Mouse (Mus musculus) adrenal gland, adult 2 months (tissue): ENCODE results near the gene Nlrc5. TPM values are rescaled to one million over a fixed set of nuclear protein-coding genes. Genes with fewer than 3 reads are reported as not detected.

Experiments used
- DNase-seq: peaks from one replicate; pipeline ENCODE4 v3.0.0; 2021
- polyA plus RNA-seq: library from polyadenylated mRNA; depleted of rRNA; stranded (reverse); fragments of >200 nt; gene quantifications from 2 replicates; pipeline ENCODE4 v1.2.3, GENCODE M21; 2012
- total RNA-seq, 2 experiments: library from RNA; stranded (reverse); gene quantifications; 2 replicates each; pipeline ENCODE4 v1.2.3; 2021

The Nlrc5 gene
- total and polyA plus RNA-seq, 3 experiments = 5.2 to 7.9 (median 7.5) TPM

DNA sequence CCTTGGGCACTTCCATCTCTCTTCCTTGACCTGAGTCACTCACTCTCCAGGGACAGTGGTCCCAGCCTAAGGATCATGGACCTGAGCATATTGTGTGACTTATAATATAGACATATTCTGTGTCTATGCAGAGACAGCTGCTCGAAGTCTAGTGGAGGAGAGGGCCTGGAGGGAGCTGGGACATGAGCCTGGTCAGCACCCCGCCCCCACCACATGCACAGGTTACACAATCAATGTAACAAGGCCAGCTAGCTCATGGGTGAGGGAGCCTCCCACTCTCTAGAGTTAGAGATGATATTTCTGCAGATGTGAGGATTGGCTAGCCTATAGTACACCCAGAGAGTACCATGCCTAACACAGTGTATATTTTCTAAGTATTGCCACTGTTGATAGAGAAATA lies 36.6 kb downstream of the Nlrc5 start:
- DNase-seq = peak; percentile 65

DNA sequence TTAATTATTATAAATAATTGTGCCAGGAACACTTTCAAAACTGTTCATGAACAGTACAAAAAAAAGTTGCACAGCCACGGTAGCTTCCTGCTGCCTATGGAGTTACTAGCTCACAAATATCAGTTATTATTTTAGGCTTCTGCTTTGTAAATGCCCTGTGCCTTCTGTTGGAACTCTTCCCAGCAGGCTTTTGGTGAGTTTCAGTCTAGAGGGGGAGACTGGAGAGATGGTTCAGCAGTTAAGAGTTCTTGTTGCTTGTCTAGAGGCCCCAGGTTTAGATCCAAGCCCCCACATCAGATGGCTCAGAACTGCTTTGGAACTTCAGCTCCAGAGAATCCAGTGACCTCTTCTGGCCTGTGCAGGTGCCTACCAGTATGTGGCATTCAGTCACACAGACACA lies 37.1 kb downstream of the Nlrc5 start:
- peak; percentile 11 for DNase-seq

DNA sequence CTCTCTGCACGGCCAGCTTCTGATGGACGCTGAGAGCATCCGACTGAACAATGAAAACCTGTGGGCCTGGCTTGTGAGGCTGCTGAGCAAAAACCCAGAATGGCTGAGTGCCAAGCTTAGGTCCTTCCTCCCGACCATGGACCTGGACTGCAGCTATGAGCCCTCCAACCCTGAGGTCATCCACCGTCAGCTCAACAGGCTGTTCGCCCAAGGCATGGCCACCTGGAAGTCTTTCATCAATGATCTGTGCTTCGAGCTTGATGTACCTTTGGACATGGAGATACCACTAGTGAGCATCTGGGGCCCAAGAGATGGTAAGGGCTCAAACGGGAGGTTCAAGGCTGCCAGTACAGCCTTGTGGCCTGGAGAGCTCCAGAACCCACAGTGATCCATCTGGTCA lies 38.6 kb downstream of the Nlrc5 start:
- no peak for DNase-seq

DNA sequence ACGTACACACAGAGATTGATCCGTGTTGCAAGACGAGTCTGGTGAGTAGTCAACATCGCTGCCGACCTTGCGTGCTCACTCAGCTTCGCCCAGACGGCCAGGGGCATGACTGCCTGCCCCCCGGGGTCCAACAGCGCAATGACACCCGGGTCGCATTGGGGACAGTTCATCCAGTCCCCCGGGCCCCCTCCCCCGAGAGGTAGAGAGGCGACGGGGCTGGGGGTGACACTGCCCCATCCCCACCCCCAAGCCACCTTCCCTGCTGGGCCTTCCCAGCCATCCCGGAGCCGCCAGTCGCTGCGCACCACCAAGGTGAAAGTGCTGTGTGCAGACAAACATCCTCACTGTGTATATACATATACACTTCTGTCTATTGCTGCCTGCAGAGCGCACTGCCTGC lies 39.3 kb downstream of the Nlrc5 start:
- DNase-seq = no peak

DNA sequence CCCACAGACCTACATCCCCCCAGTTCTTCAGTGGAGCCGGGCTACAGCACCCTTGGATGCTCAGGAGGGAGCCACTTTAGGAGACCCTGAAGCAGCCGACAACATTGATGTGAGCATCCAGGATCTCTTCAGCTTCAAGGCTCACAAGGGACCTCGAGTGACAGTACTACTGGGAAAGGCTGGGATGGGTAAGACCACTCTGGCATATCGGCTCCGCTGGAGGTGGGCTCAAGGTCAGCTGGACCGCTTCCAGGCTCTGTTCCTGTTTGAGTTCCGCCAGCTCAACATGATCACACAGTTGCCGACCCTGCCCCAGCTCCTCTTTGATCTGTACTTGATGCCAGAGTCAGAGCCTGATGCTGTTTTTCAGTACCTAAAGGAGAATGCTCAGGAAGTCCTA lies 41.6 kb downstream of the Nlrc5 start:
- no peak for DNase-seq

DNA sequence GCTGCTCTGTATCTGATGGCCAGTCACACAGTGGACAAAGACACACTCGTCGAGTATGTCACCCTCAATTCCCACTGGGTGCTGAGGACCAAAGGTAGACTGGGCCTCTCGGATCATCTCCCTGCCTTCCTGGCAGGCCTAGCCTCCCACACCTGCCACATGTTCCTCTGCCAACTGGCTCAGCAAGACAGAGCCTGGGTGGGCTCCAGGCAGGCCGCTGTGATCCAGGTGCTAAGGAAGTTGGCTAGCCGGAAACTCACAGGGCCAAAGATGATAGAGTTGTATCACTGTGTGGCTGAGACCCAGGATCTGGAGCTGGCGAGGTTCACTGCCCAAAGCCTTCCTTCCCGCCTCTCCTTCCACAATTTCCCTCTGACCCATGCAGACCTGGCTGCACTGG lies 42.7 kb downstream of the Nlrc5 start:
- DNase-seq = no peak

DNA sequence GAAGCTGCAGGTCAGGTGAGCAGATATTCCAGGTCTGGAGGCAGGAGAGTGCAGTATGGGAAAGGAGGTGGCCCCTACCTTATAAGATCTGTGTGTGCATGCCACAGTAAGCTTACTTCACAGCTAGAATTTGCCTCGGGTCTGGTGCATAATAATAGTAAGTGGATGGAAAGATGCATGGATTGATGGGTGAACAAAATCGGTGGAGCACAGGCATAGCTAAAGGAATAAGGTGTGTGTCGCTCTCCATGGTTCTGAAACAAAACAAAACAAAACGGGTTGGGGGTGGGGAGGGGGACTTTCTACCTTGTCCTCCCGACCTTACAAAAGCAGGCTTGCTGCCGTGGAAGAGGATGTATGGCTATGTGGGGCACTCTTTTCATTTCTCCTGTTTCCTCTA lies 47.9 kb downstream of the Nlrc5 start:
- DNase-seq = no peak

DNA sequence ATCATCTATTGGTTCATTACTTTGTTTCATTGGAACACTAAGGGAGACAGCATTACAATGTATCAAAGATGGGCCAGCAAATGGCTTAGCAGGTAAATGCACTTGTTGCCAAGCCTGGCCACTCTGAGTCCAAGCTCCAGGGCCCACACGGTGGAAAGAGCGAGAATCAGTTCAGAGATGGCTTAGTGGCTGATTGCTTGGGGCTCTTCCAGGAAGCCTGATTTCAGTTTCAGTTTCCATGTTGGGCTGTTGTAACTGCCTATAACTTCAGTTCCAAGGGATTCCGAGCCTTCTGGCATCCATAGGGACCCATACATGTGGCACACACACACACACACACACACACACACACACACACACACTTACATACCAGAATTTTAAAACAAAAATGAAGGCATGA lies 51.1 kb downstream of the Nlrc5 start:
- peak; percentile 18 for DNase-seq

DNA sequence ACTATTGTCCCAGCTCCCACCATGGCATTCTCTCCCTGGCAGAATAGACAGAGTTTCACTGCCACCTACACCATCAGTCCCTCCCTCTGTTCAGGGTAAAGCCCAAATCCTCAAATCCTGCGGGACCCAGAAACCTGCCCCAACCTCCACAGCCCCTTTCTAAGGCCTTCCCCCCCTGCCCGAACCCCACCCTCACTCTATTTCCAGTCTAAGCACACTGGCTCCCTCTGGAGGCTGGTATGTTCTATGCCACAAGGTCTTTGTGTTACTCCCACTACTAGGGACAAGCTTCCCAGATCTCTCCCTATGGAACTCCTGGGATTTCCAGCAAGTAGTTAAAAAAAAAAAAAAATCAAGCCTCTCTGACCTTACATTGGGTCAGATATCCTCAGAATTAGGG lies 51.7 kb downstream of the Nlrc5 start:
- peak; percentile 48 for DNase-seq

DNA sequence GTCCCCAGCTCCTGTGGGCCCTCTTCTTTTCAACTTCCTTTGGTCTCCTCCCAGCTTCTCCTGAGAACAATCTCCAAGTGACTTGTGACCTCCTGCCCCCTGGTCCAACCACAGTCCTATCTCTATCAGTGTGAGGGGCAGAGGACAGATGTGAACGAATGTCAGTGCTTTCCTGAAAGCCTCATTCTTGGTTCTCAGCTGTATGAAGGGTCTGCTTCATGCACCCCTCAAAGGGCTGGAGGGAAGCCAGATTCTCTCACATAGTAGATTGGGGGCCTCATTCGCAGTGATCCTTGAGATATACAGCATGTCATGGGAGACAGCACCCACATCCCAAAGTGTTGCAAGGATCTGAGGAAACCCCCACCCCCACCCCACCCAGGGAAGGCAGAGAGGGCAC lies 53.9 kb downstream of the Nlrc5 start:
- DNase-seq = no peak

DNA sequence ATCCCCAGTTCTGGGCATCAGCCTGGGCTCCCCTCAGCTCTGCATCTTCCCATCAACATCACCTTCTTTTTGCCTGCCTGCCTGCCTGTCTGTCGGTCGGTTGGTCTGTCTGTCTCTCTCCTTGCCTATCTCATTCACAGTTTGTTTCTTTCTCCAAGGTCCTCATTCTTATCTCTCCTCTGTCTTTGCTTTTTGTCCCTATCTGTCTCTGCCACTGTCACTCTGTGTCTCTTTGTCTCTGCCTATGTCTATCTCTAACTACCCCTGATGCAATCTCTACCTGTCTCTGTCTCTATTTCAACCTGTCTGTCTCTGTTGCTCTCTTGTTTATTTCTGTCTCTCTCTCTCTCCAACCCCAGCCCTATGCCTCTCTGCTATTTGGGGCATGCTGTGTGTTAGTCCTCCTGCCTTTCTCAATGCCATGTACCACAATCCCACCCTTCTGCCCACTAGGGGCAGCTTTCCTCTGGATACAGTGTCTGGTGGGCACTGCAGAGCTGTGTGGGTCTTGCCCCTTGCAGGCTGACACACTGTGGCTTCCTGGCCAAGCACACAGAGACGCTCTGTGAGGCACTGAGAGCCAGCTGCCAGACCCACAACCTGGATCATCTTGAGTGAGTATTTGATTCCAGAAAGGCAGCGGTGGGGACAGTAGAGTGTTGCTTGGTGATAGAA lies 55.8 kb downstream of the Nlrc5 start:
- DNase-seq = no peak

DNA sequence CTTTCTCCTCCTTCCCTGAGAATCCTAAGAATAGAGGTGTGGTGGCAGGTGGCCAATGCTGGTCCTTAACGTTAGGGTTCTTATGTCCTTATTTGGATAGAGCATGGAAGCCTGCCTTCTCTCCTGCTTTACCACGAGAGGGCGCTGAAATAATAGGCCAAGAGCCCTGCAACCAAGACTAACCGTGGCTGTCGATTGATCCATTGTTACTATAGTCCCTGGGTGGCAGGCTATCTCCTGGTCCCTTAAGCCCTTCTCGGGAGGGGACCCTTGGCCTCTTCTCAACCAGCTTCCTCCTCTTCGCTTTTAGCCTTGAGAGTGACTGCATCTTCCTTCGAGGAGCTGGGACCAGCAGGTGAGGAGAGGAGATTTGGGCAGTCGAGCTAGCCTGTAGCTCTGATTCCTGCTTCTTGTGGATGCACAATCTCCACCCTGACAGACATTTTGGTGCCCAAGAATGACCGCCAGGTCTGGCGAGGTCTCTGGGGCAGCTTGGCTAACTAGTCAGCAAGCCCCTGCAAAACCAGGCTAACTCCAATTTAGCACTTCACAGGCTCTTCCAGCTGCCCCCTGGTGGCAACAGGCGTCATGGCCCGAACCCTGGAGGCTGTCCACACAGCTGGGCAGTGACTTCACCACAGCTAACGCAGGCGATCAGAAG lies 58.0 kb downstream of the Nlrc5 start:
- DNase-seq = peak; percentile 84

DNA sequence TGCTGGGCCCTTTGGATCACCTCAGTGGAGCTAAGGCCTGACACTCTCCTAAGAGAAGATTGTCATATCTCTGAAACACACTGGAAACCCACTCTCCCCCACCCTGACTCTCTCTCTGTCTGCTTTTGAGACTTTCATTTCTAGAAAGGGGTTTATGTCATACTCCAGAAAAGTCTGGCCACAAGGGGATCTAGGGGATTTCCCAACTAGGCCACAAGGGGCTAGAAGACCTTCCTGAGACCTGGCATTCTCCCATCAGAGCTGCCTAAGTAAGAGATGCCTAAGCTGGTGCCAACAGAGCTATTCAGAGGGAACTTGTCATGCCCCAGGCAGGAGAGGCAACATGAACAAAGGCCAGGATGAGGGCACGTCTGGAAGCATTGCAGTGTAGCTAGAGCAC lies 59.1 kb downstream of the Nlrc5 start:
- DNase-seq = no peak

DNA sequence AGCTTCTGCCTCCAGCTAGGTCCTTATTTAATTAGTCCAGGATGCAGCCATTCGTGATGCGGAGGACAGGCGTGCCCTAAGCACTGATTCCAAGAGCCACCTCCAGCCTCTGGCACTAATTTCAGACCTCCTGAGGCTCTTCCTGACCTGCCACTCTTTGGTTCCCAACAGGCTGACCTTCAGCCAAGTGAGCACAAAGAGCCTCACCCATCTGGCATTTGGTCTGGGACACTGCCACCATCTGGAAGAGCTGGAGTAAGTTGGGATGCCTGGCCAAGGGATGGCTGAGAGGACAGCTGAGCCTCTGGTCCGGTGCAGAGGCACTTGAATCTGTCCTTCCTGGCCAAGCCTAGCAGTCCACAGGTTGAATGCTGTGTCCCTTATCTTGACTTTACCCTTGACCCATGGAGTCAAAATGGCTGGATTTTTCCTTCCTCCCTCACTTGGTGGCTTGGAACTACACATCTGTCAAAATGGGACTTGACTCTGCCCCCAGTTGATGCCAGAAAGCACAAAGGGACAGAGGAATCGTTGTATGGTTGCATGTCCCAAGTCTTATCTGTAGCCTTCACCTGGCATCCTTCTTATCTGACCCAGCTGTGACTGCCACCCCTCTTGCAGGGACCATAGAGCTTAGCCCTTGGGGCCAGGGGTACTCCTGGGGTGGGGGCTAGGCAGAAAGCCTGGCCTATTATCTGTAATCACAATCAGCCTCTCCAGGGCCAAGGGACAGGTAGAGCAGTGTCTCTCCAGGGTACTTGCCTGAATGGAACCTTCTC lies 81.5 kb downstream of the Nlrc5 start:
- no peak for DNase-seq

DNA sequence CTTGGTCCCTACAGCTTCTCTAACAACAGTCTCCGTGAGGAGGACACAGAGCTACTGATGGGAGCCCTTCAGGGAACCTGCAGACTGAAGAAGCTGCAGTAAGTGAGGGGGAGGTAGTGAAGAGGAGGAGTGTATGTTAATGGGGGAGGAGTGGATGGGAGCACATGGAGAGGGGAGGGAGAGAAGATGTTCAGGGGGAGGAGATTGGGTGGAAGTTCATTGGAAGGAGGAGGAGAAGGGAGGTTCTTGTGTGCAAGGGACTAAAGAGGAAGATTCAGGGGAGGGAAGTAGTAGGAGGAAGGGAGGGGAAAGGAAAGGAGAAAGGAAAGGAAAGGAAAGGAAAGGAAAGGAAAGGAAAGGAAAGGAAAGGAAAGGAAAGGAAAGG lies 82.0 kb downstream of the Nlrc5 start:
- no peak for DNase-seq

DNA sequence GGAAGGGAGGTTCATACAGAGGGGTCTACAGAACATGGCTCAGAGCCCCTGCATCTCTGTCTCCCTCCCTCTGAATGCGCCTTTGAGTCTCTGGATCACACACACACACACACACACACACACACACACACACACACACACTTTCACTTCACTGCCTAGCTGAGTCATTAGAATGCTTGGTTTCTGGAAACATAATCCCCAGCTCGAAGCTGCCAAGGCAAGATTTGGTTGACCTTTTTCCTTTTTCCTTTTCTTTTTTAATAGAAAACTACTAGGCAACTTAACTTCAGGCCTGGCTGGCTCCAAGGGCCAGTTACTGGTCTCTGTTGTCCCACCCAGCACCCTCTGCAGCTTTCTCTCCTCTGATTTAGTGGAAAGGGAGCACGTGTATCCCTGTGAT lies 82.6 kb downstream of the Nlrc5 start:
- peak; percentile 60 for DNase-seq

DNA sequence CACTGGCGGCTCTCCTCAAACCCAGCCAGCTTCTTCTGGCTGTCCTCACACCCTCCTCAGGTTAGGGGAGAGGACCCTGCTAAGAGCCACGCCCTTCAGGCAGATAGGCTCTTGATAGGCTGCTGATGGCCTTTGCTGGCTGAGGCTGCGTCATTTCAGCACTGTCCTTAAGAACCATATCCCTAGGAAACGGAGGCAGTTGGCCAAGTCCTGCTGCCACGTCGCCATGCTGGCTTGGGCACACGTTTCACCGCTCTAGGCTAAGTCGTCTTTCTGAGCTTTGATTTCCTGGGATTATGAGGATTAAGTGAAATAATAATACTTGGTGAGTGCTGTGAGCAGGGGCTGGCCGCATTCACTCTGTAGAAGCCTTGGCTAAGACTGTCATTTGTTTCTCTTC lies 84.2 kb downstream of the Nlrc5 start:
- peak; percentile 41 for DNase-seq

DNA sequence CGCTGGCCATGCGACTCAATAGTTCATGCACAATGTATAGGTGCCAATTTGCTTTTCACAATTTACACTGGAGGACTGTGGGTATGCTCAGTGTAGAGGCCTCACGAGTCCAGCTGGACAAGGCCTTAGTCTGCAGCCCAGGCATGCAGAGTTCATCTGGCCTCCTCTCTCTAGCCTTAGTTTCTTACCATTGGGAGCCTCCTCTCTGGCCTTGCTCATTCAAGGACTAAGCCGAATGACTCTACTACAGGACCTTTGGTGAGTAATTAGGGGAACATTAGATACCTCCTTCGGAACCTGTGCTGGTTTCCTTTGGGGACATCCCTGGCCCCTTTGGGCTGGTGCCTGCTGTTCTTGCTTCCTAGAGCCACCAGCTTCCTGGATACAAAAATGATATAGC lies 84.9 kb downstream of the Nlrc5 start:
- DNase-seq = peak; percentile 50

DNA sequence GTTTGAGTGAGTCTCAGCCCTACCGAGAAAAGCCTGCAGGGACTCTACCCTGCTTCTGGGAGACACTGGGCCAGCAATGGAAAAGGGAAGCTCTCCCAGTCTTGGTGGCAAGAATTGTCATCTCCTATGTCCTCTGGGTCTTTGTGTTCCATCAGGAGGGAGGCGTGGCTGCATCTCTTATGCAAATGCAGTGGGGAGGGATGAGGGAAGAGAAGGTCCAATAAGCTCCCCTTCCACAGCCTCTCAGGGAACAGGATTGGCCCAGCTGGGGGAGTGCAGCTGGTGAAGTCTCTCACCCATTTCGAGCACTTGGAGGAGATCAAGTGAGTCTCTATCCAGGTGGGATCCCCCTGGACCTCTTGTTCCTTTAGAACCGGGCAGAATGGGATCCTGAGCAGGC lies 87.3 kb downstream of the Nlrc5 start:
- no peak for DNase-seq

DNA sequence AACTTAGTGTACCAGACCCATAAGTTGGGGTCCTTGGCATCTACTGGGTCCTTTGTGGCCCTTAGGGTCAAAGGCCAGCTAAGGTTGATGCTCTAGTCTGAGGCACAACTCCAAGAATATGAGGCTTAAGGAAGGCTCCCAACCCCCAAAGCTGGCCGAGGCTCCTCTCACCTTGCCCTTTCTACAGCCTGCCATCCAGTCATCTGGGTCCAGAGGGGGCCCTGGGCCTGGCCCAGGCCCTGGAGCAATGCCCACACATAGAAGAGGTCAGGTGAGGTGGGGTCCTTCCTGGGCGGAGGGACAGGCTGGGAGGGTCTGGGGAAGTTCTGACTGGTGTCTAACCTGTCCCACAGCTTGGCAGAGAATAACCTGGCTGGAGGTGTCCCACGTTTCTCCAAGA lies 88.3 kb downstream of the Nlrc5 start:
- DNase-seq = no peak

DNA sequence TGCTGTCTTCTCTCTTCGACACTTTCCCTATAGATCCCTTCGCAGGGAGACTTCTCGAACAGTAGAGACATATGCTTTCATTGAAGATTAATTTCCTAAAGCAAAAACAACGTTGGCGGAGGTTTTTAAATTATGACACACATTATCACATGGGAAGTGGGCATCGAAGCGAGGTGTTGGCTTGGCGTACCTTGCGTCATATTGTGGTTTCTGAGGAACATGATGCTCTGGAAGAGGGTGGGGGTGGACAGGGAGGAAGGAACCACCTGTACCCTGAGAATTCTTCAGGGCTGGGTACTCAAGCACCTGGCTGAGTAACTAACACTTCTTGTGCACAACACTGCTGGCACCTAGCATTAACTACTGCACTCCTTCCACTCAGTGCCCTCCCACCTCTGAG lies 90.4 kb downstream of the Nlrc5 start:
- no peak for DNase-seq

DNA sequence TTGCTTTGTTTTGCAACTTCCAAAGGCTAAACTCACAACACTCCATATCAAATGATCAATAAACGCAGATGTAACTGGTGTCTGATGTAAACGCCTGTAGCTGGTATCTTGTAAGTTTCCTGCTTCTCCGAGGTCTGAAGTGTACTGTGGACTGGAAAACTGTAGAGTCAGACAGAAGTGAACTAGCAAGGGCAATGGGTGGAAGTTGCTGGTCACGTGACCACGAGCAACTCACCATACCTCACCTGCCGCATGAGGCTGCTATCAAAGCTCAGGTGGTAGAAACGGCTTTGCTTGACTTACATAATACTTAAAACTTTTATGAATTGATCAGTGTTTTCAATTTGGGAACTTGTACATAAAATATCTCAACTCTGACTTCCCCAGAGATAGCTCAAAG lies 93.0 kb downstream of the Nlrc5 start:
- DNase-seq = no peak

DNA sequence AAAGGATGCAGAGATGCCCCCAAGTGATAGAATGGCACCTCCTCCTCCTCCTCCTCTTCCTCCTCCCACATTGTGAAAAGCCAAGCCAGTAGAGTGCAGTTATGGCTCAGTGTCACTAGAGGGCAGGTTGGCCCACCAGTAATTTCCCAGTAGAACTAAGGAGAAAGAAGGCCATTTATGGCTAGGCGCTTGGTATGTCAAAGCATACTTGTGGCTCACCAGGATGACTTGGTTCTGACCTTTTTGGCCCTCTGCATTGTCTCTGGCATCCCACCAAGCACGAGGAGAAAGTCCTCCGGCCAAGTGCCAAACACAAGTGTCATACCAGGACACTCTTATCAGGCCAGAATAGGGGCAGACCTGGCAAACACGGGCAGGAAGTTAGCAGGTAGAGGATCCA lies 94.1 kb downstream of the Nlrc5 start:
- DNase-seq = peak; percentile 86

DNA sequence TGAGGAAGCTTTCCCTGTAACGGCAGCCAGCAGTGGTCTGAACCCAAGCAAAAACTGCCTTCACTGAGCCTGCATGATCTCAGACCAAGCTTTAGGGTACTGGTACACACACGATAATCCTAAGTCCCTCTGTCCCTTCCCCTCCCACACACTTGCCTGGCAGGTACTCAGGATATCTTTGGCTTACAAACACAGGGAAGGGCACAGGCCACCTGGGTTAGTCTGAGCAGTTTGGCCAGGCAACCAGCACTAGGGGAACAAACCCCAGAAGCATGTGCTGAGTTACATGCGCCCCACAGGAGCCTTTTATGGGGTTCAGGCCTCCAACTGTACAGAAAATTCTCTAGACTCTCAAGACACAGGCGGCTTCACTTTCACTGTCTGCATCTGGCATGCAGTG lies 95.7 kb downstream of the Nlrc5 start:
- no peak for DNase-seq
